ENCODE assay signal across 24 mouse cellular contexts in the genomic region with DNA sequence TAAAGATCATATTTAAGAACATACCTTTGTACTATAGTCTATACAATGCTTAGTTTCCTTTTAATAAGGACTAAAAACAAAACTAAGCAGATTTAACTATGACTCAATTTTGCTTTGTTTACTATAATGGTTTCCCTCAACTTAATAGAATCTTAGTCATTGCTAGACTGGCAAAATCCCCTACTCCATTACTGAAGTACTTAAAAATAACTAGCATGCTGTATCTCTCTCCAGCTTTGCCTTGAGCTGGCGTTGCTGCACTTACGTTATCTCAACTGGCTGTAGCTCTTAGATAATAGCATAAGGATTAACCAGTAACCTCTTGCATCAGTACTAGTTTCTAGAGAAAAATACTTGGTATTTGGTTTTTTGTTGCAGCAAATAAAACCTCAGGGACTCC.
DNase-seq lines count a peak whose midpoint lies in the region; ATAC-seq lines count a peak whose summit lies in the region.
"Had no signal": no experiment of that assay in that cellular context is flagged by ENCODE, and none has a peak within 500 bp of the region (broad histone marks: within the 10 kb centered on the region; RNA-seq: fewer than 3 reads in every experiment).

No protein-coding gene starts in this region.

- peak; percentile 74 for ATAC-seq in CD4-positive, CD25-positive, alpha-beta regulatory T cell, adult 4 months
- ATAC-seq in liver, embryonic 16.5 days (ENCODE audit: low read depth), result peak; percentile 72
- ATAC-seq: forebrain, postnatal 0 days had no signal

- no peak overlapping the region for H3K4me2 ChIP-seq in liver, embryonic 16.5 days (ENCODE audit: low read depth, low read length)
- H3K4me2 ChIP-seq: heart, embryonic 11.5 days; hindbrain, embryonic 13.5 days; limb, embryonic 12.5 days; neural tube, embryonic 13.5 days had no signal

- WGBS in liver, embryonic 16.5 days (ENCODE audit: insufficient replicate concordance), result 25% methylated on average over 2 of the region's 2 CpGs
- WGBS in midbrain, embryonic 10.5 days, result 92% methylated on average over 2 of the region's 2 CpGs

- no peak overlapping the region; the same call in 1 of the 2 replicates for H3K27ac ChIP-seq in liver, embryonic 16.5 days (ENCODE audit: low read length)
- H3K27ac ChIP-seq in midbrain, embryonic 10.5 days (replicated peaks), result no peak overlapping the region
- H3K27ac ChIP-seq: hindbrain, embryonic 13.5 days; kidney, postnatal 0 days; limb, embryonic 12.5 days; neural tube, embryonic 13.5 days had no signal

- no peaks in the 10 kb centered on the region for H3K27me3 ChIP-seq in liver, embryonic 16.5 days (ENCODE audit: control insufficient read depth, insufficient read depth, low read depth, low read length)
- H3K27me3 ChIP-seq in midbrain, embryonic 10.5 days (ENCODE audit: low read depth, poor library complexity, severe bottlenecking), result no peaks in the 10 kb centered on the region
- H3K27me3 ChIP-seq: hindbrain, embryonic 13.5 days; limb, embryonic 12.5 days; neural tube, embryonic 13.5 days had no signal

- no peaks in the 10 kb centered on the region for H3K9me3 ChIP-seq in liver, embryonic 16.5 days (replicated peaks; ENCODE audit: control insufficient read depth, low read length)
- H3K9me3 ChIP-seq in midbrain, embryonic 10.5 days (replicated peaks), result no peaks in the 10 kb centered on the region
- H3K9me3 ChIP-seq: hindbrain, embryonic 13.5 days; limb, embryonic 12.5 days; neural tube, embryonic 13.5 days had no signal

- peaks cover 4% of the 10 kb centered on the region for H3K4me1 ChIP-seq in liver, embryonic 16.5 days (ENCODE audit: control insufficient read depth, low read depth, low read length)
- no peaks in the 10 kb centered on the region for H3K4me1 ChIP-seq in midbrain, embryonic 10.5 days
- H3K4me1 ChIP-seq: hindbrain, embryonic 13.5 days; limb, embryonic 12.5 days; neural tube, embryonic 13.5 days had no signal

- peak; percentile 30 for DNase-seq in c-Kit-positive CD71-positive TER-119-negative erythroid progenitor cells, embryonic 14.5 days (ENCODE audit: low read depth)
- DNase-seq in liver, result peak; percentile 43
- no peak for DNase-seq in thymus, adult 18-20 months
- no peak for DNase-seq in kidney, postnatal 4 days
- no peak for DNase-seq in layer of hippocampus, adult 8-10 months (ENCODE audit: low spot score in 2 of 2)
- DNase-seq in midbrain, embryonic 10.5 days (ENCODE audit: low spot score), result no peak
- DNase-seq: adrenal gland, postnatal 36 days; cerebellum, adult 11-12 months; forebrain, postnatal 0 days; gastrocnemius, postnatal 14 days; kidney, adult 2 months; layer of hippocampus, postnatal 36 days; lung, adult 2 months; lung, postnatal 14 days; midbrain, embryonic 14.5 days; thymus, adult 2 months; thymus, postnatal 4 days had no signal

- H3K4me3 ChIP-seq in liver, embryonic 16.5 days (ENCODE audit: low read depth, low read length), result no peak overlapping the region
- H3K4me3 ChIP-seq in midbrain, embryonic 10.5 days, result no peak overlapping the region
- H3K4me3 ChIP-seq: hindbrain, embryonic 13.5 days; limb, embryonic 12.5 days; neural tube, embryonic 13.5 days had no signal

- peaks cover 7% of the 10 kb centered on the region; the same call in 1 of the 2 replicates for H3K36me3 ChIP-seq in liver, embryonic 16.5 days (ENCODE audit: control insufficient read depth, insufficient read depth)
- peaks cover 91% of the 10 kb centered on the region for H3K36me3 ChIP-seq in midbrain, embryonic 10.5 days

- no peak overlapping the region for H3K9ac ChIP-seq in liver, embryonic 16.5 days (ENCODE audit: low read depth, low read length)
- H3K9ac ChIP-seq: forebrain, postnatal 0 days; hindbrain, embryonic 13.5 days; limb, embryonic 12.5 days; neural tube, embryonic 13.5 days had no signal

Comparison
In these comparisons a context has a peak if more than half of its experiments do, and no peak if none do; other contexts are left out.
1. DNase-seq: peak in c-Kit-positive CD71-positive TER-119-negative erythroid progenitor cells, embryonic 14.5 days (single experiment) and liver (single experiment); none in thymus, adult 18-20 months (0 of 2), kidney, postnatal 4 days (0 of 2), layer of hippocampus, adult 8-10 months (0 of 2) and midbrain, embryonic 10.5 days (single experiment).